In the genomic region with DNA sequence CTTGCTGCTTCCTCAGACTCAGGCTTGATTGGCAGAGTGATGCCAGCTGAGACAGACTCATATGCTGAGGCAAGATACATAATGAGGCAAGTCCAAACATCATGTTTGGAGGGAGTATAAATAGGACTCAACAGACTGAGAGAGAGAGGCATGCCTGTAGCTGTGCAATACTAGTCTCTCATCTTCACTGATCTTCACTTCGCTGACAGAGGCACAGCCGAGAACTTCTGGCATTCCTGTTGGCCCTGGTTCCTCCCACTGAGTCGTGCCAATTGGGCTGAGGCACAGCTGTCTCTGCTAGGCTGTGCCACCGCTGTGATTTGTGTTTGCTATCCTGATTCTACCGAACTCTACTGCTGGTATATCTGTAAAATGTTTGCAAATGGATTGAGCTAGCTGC, we compare ENCODE assay signal across 11 mouse cellular contexts. TPM values are rescaled to one million over a fixed set of nuclear protein-coding genes. Genes with fewer than 3 reads are reported as not detected.
A peak's percentile ranks its signal among the peaks of the same experiment; 100 is the strongest.
DNase-seq lines count a peak whose midpoint lies in the region; ATAC-seq lines count a peak whose summit lies in the region.
"Had no signal": no experiment of that assay in that cellular context is flagged by ENCODE, and none has a peak within 500 bp of the region (broad histone marks: within the 10 kb centered on the region; RNA-seq: fewer than 3 reads in every experiment).

No protein-coding gene starts in this region.

- no peaks in the 10 kb centered on the region for H3K9me3 ChIP-seq in hindbrain, embryonic 15.5 days
- no peaks in the 10 kb centered on the region for H3K9me3 ChIP-seq in hindbrain, embryonic 12.5 days (replicated peaks)
- no peaks in the 10 kb centered on the region for H3K9me3 ChIP-seq in liver, embryonic 12.5 days (replicated peaks)
- H3K9me3 ChIP-seq: limb, embryonic 12.5 days had no signal

- intact Hi-C loops in left cerebral cortex, postnatal 36 days (cut with DNase I) = no loop called here

- H3K4me2 ChIP-seq in hindbrain, embryonic 15.5 days = no peak overlapping the region
- no peak overlapping the region for H3K4me2 ChIP-seq in hindbrain, embryonic 12.5 days (replicated peaks)
- H3K4me2 ChIP-seq in liver, embryonic 12.5 days = no peak overlapping the region
- H3K4me2 ChIP-seq: limb, embryonic 12.5 days had no signal

- peak; percentile 63; the same call in 1 of the 2 replicates for ATAC-seq in hindbrain, embryonic 15.5 days (ENCODE audit: low FRiP score, low read depth)
- ATAC-seq in hindbrain, embryonic 12.5 days (ENCODE audit: low FRiP score) = no peak
- no peak for ATAC-seq in liver, embryonic 12.5 days
- ATAC-seq in megakaryocyte, adult 5-6 weeks (ENCODE audit: poor library complexity, severe bottlenecking) = no peak
- ATAC-seq: lung, postnatal 0 days had no signal

- no peak overlapping the region for H3K4me3 ChIP-seq in hindbrain, embryonic 15.5 days
- H3K4me3 ChIP-seq in hindbrain, embryonic 12.5 days = no peak overlapping the region
- no peak overlapping the region for H3K4me3 ChIP-seq in liver, embryonic 12.5 days
- H3K4me3 ChIP-seq: erythroblast, embryonic 14.5 days; limb, embryonic 12.5 days had no signal

- no peaks in the 10 kb centered on the region for H3K27me3 ChIP-seq in hindbrain, embryonic 15.5 days
- no peaks in the 10 kb centered on the region for H3K27me3 ChIP-seq in hindbrain, embryonic 12.5 days
- no peaks in the 10 kb centered on the region for H3K27me3 ChIP-seq in liver, embryonic 12.5 days (replicated peaks)
- H3K27me3 ChIP-seq: limb, embryonic 12.5 days had no signal

- H3K27ac ChIP-seq in hindbrain, embryonic 15.5 days (replicated peaks) = no peak overlapping the region
- H3K27ac ChIP-seq in hindbrain, embryonic 12.5 days = no peak overlapping the region
- H3K27ac ChIP-seq in liver, embryonic 12.5 days = no peak overlapping the region
- H3K27ac ChIP-seq: limb, embryonic 12.5 days had no signal

- DNase-seq in adrenal gland, postnatal 36 days = peak; percentile 61 to 64
- peak; percentile 28 for DNase-seq in gastrocnemius, postnatal 10 days
- DNase-seq in left cerebral cortex, postnatal 36 days (ENCODE audit: low spot score in 2 of 2) = peak; percentile 35 to 38
- DNase-seq in kidney, adult 9 months = no peak

- H3K9ac ChIP-seq in hindbrain, embryonic 15.5 days = no peak overlapping the region
- no peak overlapping the region for H3K9ac ChIP-seq in hindbrain, embryonic 12.5 days
- H3K9ac ChIP-seq in liver, embryonic 12.5 days = no peak overlapping the region
- H3K9ac ChIP-seq: limb, embryonic 12.5 days had no signal

- 67% methylated on average over 5 of the region's 5 CpGs for WGBS in hindbrain, embryonic 15.5 days
- whole genome bisulfite sequencing in hindbrain, embryonic 12.5 days = 84% methylated on average over 5 of the region's 5 CpGs
- 61% methylated on average over 5 of the region's 5 CpGs for WGBS in liver, embryonic 12.5 days (ENCODE audit: insufficient replicate concordance)

- no peaks in the 10 kb centered on the region for H3K36me3 ChIP-seq in hindbrain, embryonic 15.5 days
- no peaks in the 10 kb centered on the region for H3K36me3 ChIP-seq in hindbrain, embryonic 12.5 days
- H3K36me3 ChIP-seq in liver, embryonic 12.5 days = no peaks in the 10 kb centered on the region

- H3K4me1 ChIP-seq in hindbrain, embryonic 15.5 days (replicated peaks) = no peaks in the 10 kb centered on the region
- no peaks in the 10 kb centered on the region for H3K4me1 ChIP-seq in hindbrain, embryonic 12.5 days
- peaks cover 5% of the 10 kb centered on the region for H3K4me1 ChIP-seq in liver, embryonic 12.5 days

RNA-seq across cellular contexts. Expression of a gene that starts 21.4 kb away (rescaled TPM):
- 2.1 and 2.2 TPM in 2 replicates for polyA plus RNA-seq in hindbrain, embryonic 15.5 days (2015; fragmentation: Nextera tagmentation; extraction: Ambion mirVana)
- polyA plus RNA-seq in hindbrain, embryonic 12.5 days (2016; fragmentation: Nextera tagmentation; extraction: Ambion mirVana) = 3.1 and 3.8 TPM in 2 replicates
- 1 to 10 TPM; 7.1 to 8.2 TPM for total RNA-seq in adrenal gland, postnatal 36 days (2021)
- total RNA-seq in gastrocnemius, postnatal 10 days (2021) = 1 to 10 TPM; 1.6 to 2.6 TPM
- total RNA-seq in left cerebral cortex, postnatal 36 days (2021) = 1 to 10 TPM; 8.8 to 9.5 TPM
- polyA plus RNA-seq in liver, embryonic 12.5 days (2016; fragmentation: Nextera tagmentation; extraction: Ambion mirVana) = 2.1 and 2.4 TPM in 2 replicates
- 0.34 and 0.51 TPM in 2 replicates for total RNA-seq in megakaryocyte, adult 5-6 weeks (2015)
- total RNA-seq in megakaryocyte, adult 5-6 weeks (2017) = 0.92 and 3.7 TPM in 2 replicates
- polyA plus RNA-seq: erythroblast, embryonic 14.5 days had no signal

RNA-seq across cellular contexts. Expression of a gene that starts 25.7 kb away (rescaled TPM):
- 4.7 and 7.3 TPM in 2 replicates for polyA plus RNA-seq in hindbrain, embryonic 15.5 days (2015; fragmentation: Nextera tagmentation; extraction: Ambion mirVana)
- 4.9 and 5.7 TPM in 2 replicates for polyA plus RNA-seq in hindbrain, embryonic 12.5 days (2016; fragmentation: Nextera tagmentation; extraction: Ambion mirVana)
- 10 to 100 TPM in 1 of 2 experiments, 1 to 10 TPM in 1; 9.1 to 13.0 TPM for total RNA-seq in adrenal gland, postnatal 36 days (2021)
- 10 to 100 TPM; 25.2 to 32.6 TPM for total RNA-seq in gastrocnemius, postnatal 10 days (2021)
- 1 to 10 TPM; 2.0 to 2.1 TPM for total RNA-seq in left cerebral cortex, postnatal 36 days (2021)
- 0.12 and 0.13 TPM in 2 replicates for polyA plus RNA-seq in liver, embryonic 12.5 days (2016; fragmentation: Nextera tagmentation; extraction: Ambion mirVana)
- 0.02 and 0.11 TPM in 2 replicates for total RNA-seq in megakaryocyte, adult 5-6 weeks (2015)
- not detected in 2 replicates for total RNA-seq in megakaryocyte, adult 5-6 weeks (2017)
